Mouse (Mus musculus): ENCODE data around the gene Clec2d.

- no peak for TF ChIP-seq CTCF (IDR thresholded peaks at IDR 0.05; ENCODE audit: borderline replicate concordance, insufficient read depth, low read depth, low read length)
- TF ChIP-seq POLR2A (IDR thresholded peaks at IDR 0.05; ENCODE audit: borderline replicate concordance, insufficient read depth, low read length): no peak
Observed at GRCm38 (mm10) chr6:129215053-129215452, 34.6 kb downstream of the Clec2d start.

All from cerebellum, adult 2 months (tissue).